Mouse (Mus musculus) liver, adult 2 months (tissue): ENCODE results near the gene Tanc2.

Experiments used
- CTCF ChIP-seq: fragments of 200-500 bp; IDR thresholded peaks from 2 replicates; pipeline ENCODE4 v1.5.1; 2011; ENCODE audit warnings: low read depth, low read length, control low read depth
- POLR2A ChIP-seq: fragments of 200-500 bp; IDR thresholded peaks from 2 replicates; pipeline ENCODE4 v1.6.1; 2011; ENCODE audit warnings: low read length, control low read depth; ENCODE audit not compliant: insufficient read depth; ENCODE audit errors: extremely low read depth

- no peak for TF ChIP-seq POLR2A
- TF ChIP-seq CTCF = peak; percentile 38
Observed at GRCm38 (mm10) chr11:105591905-105592304, 2.1 kb downstream of the Tanc2 start.
